Mouse (Mus musculus) stomach, embryonic 16.5 days (tissue): ENCODE measurements at regions not wholly inside any gene's neighbourhood (a gene's known extent, or its start where the extent isn't known, plus 50 kb on each side); places are given as distances from the start of the nearest gene placed in this dataset.

Experiments used
- ATAC-seq: fragments of 200-750 bp; cut with Nextera tagmentation; 2 replicates; pipeline ENCODE4 v1.8.0; 2017; ENCODE audit warnings: moderate number of reproducible peaks, moderate TSS enrichment; ENCODE audit not compliant: insufficient read depth, low FRiP score
- H3K27ac ChIP-seq: fragments of 300-500 bp; sonication (generic); 2 replicates; pipeline ENCODE4 v1.5.1; 2014; ENCODE audit warnings: low read length
- H3K27me3 ChIP-seq: fragments of 300-500 bp; sonication (generic); 2 replicates; pipeline ENCODE4 v1.6.1; 2014; ENCODE audit warnings: low read length, control low read depth, mixed read lengths; ENCODE audit not compliant: control insufficient read depth, insufficient read depth
- H3K36me3 ChIP-seq: fragments of 300-500 bp; sonication (generic); 2 replicates; pipeline ENCODE4 v1.6.1; 2014; ENCODE audit warnings: low read length; ENCODE audit not compliant: control insufficient read depth, insufficient read depth
- H3K4me1 ChIP-seq: fragments of 300-500 bp; sonication (generic); 2 replicates; pipeline ENCODE4 v1.6.1; 2014; ENCODE audit warnings: low read length, control low read depth, mixed read lengths; ENCODE audit not compliant: control insufficient read depth, insufficient read depth
- H3K4me2 ChIP-seq: fragments of 300-500 bp; sonication (generic); 2 replicates; pipeline ENCODE4 v1.6.1; 2014; ENCODE audit warnings: low read depth, low read length, mixed read lengths
- H3K4me3 ChIP-seq: fragments of 300-500 bp; sonication (generic); replicated peaks from 2 replicates; pipeline ENCODE4 v1.5.1; 2014; ENCODE audit warnings: mild to moderate bottlenecking, low read length
- H3K9ac ChIP-seq: fragments of 300-500 bp; sonication (generic); 2 replicates; pipeline ENCODE4 v1.6.1; 2014; ENCODE audit warnings: low read length
- H3K9me3 ChIP-seq: fragments of 300-500 bp; sonication (generic); replicated peaks from 2 replicates; pipeline ENCODE4 v1.6.1; 2016; ENCODE audit warnings: low read length, control low read depth; ENCODE audit not compliant: control insufficient read depth
- WGBS: fragments of 180-500 bp; shearing (Covaris S2); extraction: QIAGEN DNeasy Blood & Tissue Kit; methylation state at CpG from one replicate; pipeline ENCODE4 v1.1.7; 2014; 5-methylcytosine and 5-hydroxymethylcytosine counted together

GRCm38 (mm10) chrX:12375796-12376195, 211.8 kb upstream of the Atp6ap2 start:
- Histone ChIP-seq H3K4me3 (no peak overlapping the region), H3K27ac (no peak overlapping the region), H3K9ac (no peak overlapping the region), H3K4me2 (no peak overlapping the region), H3K27me3 (peaks cover 4% of the 10 kb centered on the region), H3K9me3 (no peaks in the 10 kb centered on the region), H3K4me1 (no peaks in the 10 kb centered on the region), H3K36me3 (no peaks in the 10 kb centered on the region)
- ATAC-seq, result no peak
- 70% methylated on average over 1 of the region's 1 CpGs for WGBS

- Histone ChIP-seq H3K9me3 (no peaks in the 10 kb centered on the region), H3K36me3 (no peaks in the 10 kb centered on the region), H3K27me3 (peaks cover 4% of the 10 kb centered on the region), H3K4me3 (no peak overlapping the region), H3K9ac (no peak overlapping the region), H3K4me2 (no peak overlapping the region), H3K27ac (no peak overlapping the region), H3K4me1 (no peaks in the 10 kb centered on the region)
- 60% methylated on average over 6 of the region's 6 CpGs for WGBS
- no peak for ATAC-seq
Observed at GRCm38 (mm10) chrX:12376238-12376980, 211.2 kb upstream of the Atp6ap2 start.

- Histone ChIP-seq H3K4me1 (no peaks in the 10 kb centered on the region), H3K9ac (no peak overlapping the region), H3K27me3 (peaks cover 4% of the 10 kb centered on the region), H3K9me3 (no peaks in the 10 kb centered on the region), H3K36me3 (no peaks in the 10 kb centered on the region), H3K4me3 (no peak overlapping the region), H3K27ac (no peak overlapping the region), H3K4me2 (no peak overlapping the region)
- 69% methylated on average over 7 of the region's 7 CpGs for WGBS
- no peak for ATAC-seq
Observed at GRCm38 (mm10) chrX:12377441-12377840, 210.2 kb upstream of the Atp6ap2 start.

- Histone ChIP-seq H3K27ac (no peak overlapping the region), H3K9me3 (no peaks in the 10 kb centered on the region), H3K27me3 (no peaks in the 10 kb centered on the region), H3K4me3 (no peak overlapping the region), H3K9ac (no peak overlapping the region), H3K36me3 (no peaks in the 10 kb centered on the region), H3K4me2 (no peak overlapping the region), H3K4me1 (no peaks in the 10 kb centered on the region)
- no peak for ATAC-seq
- 60% methylated on average over 7 of the region's 7 CpGs for WGBS
Observed at GRCm38 (mm10) chrX:12392145-12392825, 195.3 kb upstream of the Atp6ap2 start.

GRCm38 (mm10) chrX:12409319-12409718, 178.3 kb upstream of the Atp6ap2 start:
- no peak overlapping the region for H3K9ac ChIP-seq
- WGBS, result 38% methylated on average over 3 of the region's 3 CpGs
- H3K27ac ChIP-seq, result no peak overlapping the region
- ATAC-seq, result no peak
- no peaks in the 10 kb centered on the region for H3K36me3 ChIP-seq
- H3K4me2 ChIP-seq, result no peak overlapping the region
- no peaks in the 10 kb centered on the region for H3K27me3 ChIP-seq
- no peak overlapping the region for H3K4me3 ChIP-seq
- H3K9me3 ChIP-seq, result no peaks in the 10 kb centered on the region
- H3K4me1 ChIP-seq, result no peaks in the 10 kb centered on the region

GRCm38 (mm10) chrX:12425566-12425965, 162.0 kb upstream of the Atp6ap2 start:
- WGBS, result 73% methylated on average over 6 of the region's 6 CpGs

GRCm38 (mm10) chrX:12426664-12427063, 160.9 kb upstream of the Atp6ap2 start:
- H3K9me3 ChIP-seq, result no peaks in the 10 kb centered on the region

More at GRCm38 (mm10) chrX:12425566-12425965, 162.0 kb upstream of the Atp6ap2 start:
- Histone ChIP-seq H3K9me3 (no peaks in the 10 kb centered on the region), H3K4me2 (no peak overlapping the region), H3K4me3 (no peak overlapping the region), H3K27me3 (peaks cover 3% of the 10 kb centered on the region; the same call in 1 of the 2 replicates), H3K27ac (no peak overlapping the region), H3K36me3 (no peaks in the 10 kb centered on the region), H3K4me1 (no peaks in the 10 kb centered on the region), H3K9ac (no peak overlapping the region)
- no peak for ATAC-seq

GRCm38 (mm10) chrX:12432289-12432688, 155.3 kb upstream of the Atp6ap2 start:
- ATAC-seq, result no peak
- no peaks in the 10 kb centered on the region for H3K9me3 ChIP-seq
- no peaks in the 10 kb centered on the region for H3K36me3 ChIP-seq
- no peak overlapping the region for H3K4me2 ChIP-seq
- no peak overlapping the region for H3K4me3 ChIP-seq
- H3K27me3 ChIP-seq, result no peaks in the 10 kb centered on the region; the same call in 1 of the 2 replicates
- H3K9ac ChIP-seq, result no peak overlapping the region
- no peak overlapping the region for H3K27ac ChIP-seq
- WGBS, result 92% methylated on average over 2 of the region's 2 CpGs
- H3K4me1 ChIP-seq, result no peaks in the 10 kb centered on the region

More at GRCm38 (mm10) chrX:12426664-12427063, 160.9 kb upstream of the Atp6ap2 start:
- H3K27me3 ChIP-seq, result no peaks in the 10 kb centered on the region; the same call in 1 of the 2 replicates
- H3K9ac ChIP-seq, result no peak overlapping the region
- no peak overlapping the region for H3K4me2 ChIP-seq
- 75% methylated on average over 4 of the region's 4 CpGs for WGBS
- ATAC-seq, result no peak
- no peaks in the 10 kb centered on the region for H3K4me1 ChIP-seq
- H3K36me3 ChIP-seq, result no peaks in the 10 kb centered on the region
- H3K4me3 ChIP-seq, result no peak overlapping the region
- no peak overlapping the region for H3K27ac ChIP-seq

GRCm38 (mm10) chrX:12435656-12436055, 151.9 kb upstream of the Atp6ap2 start:
- Histone ChIP-seq H3K4me3 (no peak overlapping the region), H3K27ac (no peak overlapping the region), H3K4me1 (no peaks in the 10 kb centered on the region), H3K9ac (no peak overlapping the region), H3K9me3 (no peaks in the 10 kb centered on the region), H3K27me3 (no peaks in the 10 kb centered on the region; the same call in 1 of the 2 replicates), H3K36me3 (no peaks in the 10 kb centered on the region), H3K4me2 (no peak overlapping the region)
- WGBS, result 69% methylated on average over 8 of the region's 8 CpGs
- ATAC-seq, result no peak
